Mouse (Mus musculus): ENCODE measurements at regions not wholly inside any gene's neighbourhood (a gene's known extent, or its start where the extent isn't known, plus 50 kb on each side); places are given as distances from the start of the nearest gene placed in this dataset.

GRCm38 (mm10) chr14:76828453-76829160 lies 208.0 kb upstream of the Ccdc122 start:
- intact Hi-C loops (cut with DNase I): no loop called here

GRCm38 (mm10) chr14:76824066-76824465 lies 212.5 kb upstream of the Ccdc122 start:
- intact Hi-C loops (cut with DNase I): no loop called here

GRCm38 (mm10) chr14:76822766-76823325 lies 213.7 kb upstream of the Ccdc122 start:
- intact Hi-C loops (cut with DNase I): no loop called here

- intact Hi-C loops (cut with DNase I): no loop called here
Observed at GRCm38 (mm10) chr14:76821892-76822291, 214.7 kb upstream of the Ccdc122 start.

- intact Hi-C loops (cut with DNase I): no loop called here
Observed at GRCm38 (mm10) chr14:76821484-76821883, 215.1 kb upstream of the Ccdc122 start.

- intact Hi-C loops (cut with DNase I): no loop called here
Observed at GRCm38 (mm10) chr14:76820989-76821388, 215.6 kb upstream of the Ccdc122 start.

- intact Hi-C loops (cut with DNase I): loop anchor here (5.0 kb wide), 1 partner anchor 48 kb away; no protein-coding TSS in a partner anchor
Observed at GRCm38 (mm10) chr14:76819690-76820089, 216.9 kb upstream of the Ccdc122 start.

GRCm38 (mm10) chr14:76818256-76819010 lies 218.1 kb upstream of the Ccdc122 start:
- intact Hi-C loops (cut with DNase I): loop anchor here (5.0 kb wide), 1 partner anchor 49 kb away; no protein-coding TSS in a partner anchor

GRCm38 (mm10) chr14:76817189-76817772 lies 219.3 kb upstream of the Ccdc122 start:
- intact Hi-C loops (cut with DNase I): loop anchor here (5.0 kb wide), 1 partner anchor 50 kb away; no protein-coding TSS in a partner anchor

- intact Hi-C loops (cut with DNase I): loop anchor here (5.0 kb wide), 1 partner anchor 51 kb away; no protein-coding TSS in a partner anchor
Observed at GRCm38 (mm10) chr14:76816666-76817065, 219.9 kb upstream of the Ccdc122 start.

GRCm38 (mm10) chr14:76812155-76812875 lies 224.3 kb upstream of the Ccdc122 start:
- intact Hi-C loops (cut with DNase I): no loop called here

GRCm38 (mm10) chr14:76810697-76811589 lies 225.6 kb upstream of the Ccdc122 start:
- intact Hi-C loops (cut with DNase I): no loop called here

GRCm38 (mm10) chr14:76810041-76810440 lies 226.5 kb upstream of the Ccdc122 start:
- intact Hi-C loops (cut with DNase I): no loop called here

GRCm38 (mm10) chr14:76809411-76809810 lies 227.2 kb upstream of the Ccdc122 start:
- intact Hi-C loops (cut with DNase I): no loop called here

GRCm38 (mm10) chr14:76805151-76805785 lies 231.3 kb upstream of the Ccdc122 start:
- intact Hi-C loops (cut with DNase I): no loop called here

- intact Hi-C loops (cut with DNase I): no loop called here
Observed at GRCm38 (mm10) chr14:76804447-76805150, 232.0 kb upstream of the Ccdc122 start.

GRCm38 (mm10) chr14:76800181-76800580 lies 236.4 kb upstream of the Ccdc122 start:
- intact Hi-C loops (cut with DNase I): no loop called here

GRCm38 (mm10) chr14:76799741-76800140 lies 236.8 kb upstream of the Ccdc122 start:
- intact Hi-C loops (cut with DNase I): no loop called here

- intact Hi-C loops (cut with DNase I): no loop called here
Observed at GRCm38 (mm10) chr14:76798925-76799428, 237.6 kb upstream of the Ccdc122 start.
